15 mouse cellular contexts compared by ENCODE assay signal in genomic region chr1:158241848-158242556, GRCm38 (mm10).
"Had no signal": no experiment of that assay in that cellular context is flagged by ENCODE, and none has a peak within 500 bp of the region (broad histone marks: within the 10 kb centered on the region; RNA-seq: fewer than 3 reads in every experiment).

No protein-coding gene starts in this region.

- H3K4me1 ChIP-seq: lung, embryonic 15.5 days; midbrain, embryonic 12.5 days; neural tube, embryonic 12.5 days; stomach, embryonic 15.5 days had no signal

- DNase-seq: lung, adult 2 months; lung, postnatal 14 days; lung, postnatal 36 days; midbrain, embryonic 14.5 days; right cerebral cortex, postnatal 14 days; thymus, adult 2 months; thymus, postnatal 25 days; thymus, postnatal 4 days had no signal

- H3K36me3 ChIP-seq: lung, embryonic 15.5 days; neural tube, embryonic 12.5 days; stomach, embryonic 15.5 days had no signal

- H3K9ac ChIP-seq: lung, embryonic 15.5 days; midbrain, embryonic 12.5 days; neural tube, embryonic 12.5 days; stomach, embryonic 15.5 days had no signal

- H3K4me3 ChIP-seq: lung, embryonic 15.5 days; midbrain, embryonic 12.5 days; neural tube, embryonic 12.5 days; stomach, embryonic 15.5 days had no signal

- H3K27me3 ChIP-seq: lung, embryonic 15.5 days; neural tube, embryonic 12.5 days; stomach, embryonic 15.5 days had no signal

- H3K9me3 ChIP-seq: lung, embryonic 15.5 days; midbrain, embryonic 12.5 days; neural tube, embryonic 12.5 days; stomach, embryonic 15.5 days had no signal

- ATAC-seq: lung, postnatal 0 days had no signal

- H3K4me2 ChIP-seq: lung, embryonic 15.5 days; midbrain, embryonic 12.5 days; neural tube, embryonic 12.5 days; stomach, embryonic 15.5 days had no signal

- H3K27ac ChIP-seq: lung, embryonic 15.5 days; macrophage; midbrain, embryonic 12.5 days; neural tube, embryonic 12.5 days; stomach, embryonic 15.5 days; stomach, postnatal 0 days had no signal
